Mouse (Mus musculus) spleen, postnatal 10 days (tissue): Measurements from ENCODE around the gene Dap.
A peak's percentile ranks its signal among the peaks of the same experiment; 100 is the strongest.

Experiments
- DNase-seq, 2 experiments: peaks; one replicate each; pipeline ENCODE4 v3.0.0; 2021 to 2022; ENCODE audit warnings: low spot score in 2 of 2

The Dap gene

GRCm38 (mm10) chr15:31302293-31302990 is 78.3 kb downstream of the Dap start:
- DNase-seq, result no peak

GRCm38 (mm10) chr15:31304302-31304701 is 80.2 kb downstream of the Dap start:
- DNase-seq, result no peak

GRCm38 (mm10) chr15:31305181-31305580 is 81.1 kb downstream of the Dap start:
- DNase-seq, result no peak

- no peak for DNase-seq
These were observed 82.6 kb downstream of the Dap start for GRCm38 (mm10) chr15:31306726-31307125.

GRCm38 (mm10) chr15:31309526-31309925 is 85.4 kb downstream of the Dap start:
- DNase-seq, result peak in 1 of 2 experiments; percentile 55

GRCm38 (mm10) chr15:31312001-31312400 is 87.9 kb downstream of the Dap start:
- no peak for DNase-seq

GRCm38 (mm10) chr15:31315630-31316231 is 91.6 kb downstream of the Dap start:
- peak; percentile 36 to 72 for DNase-seq

GRCm38 (mm10) chr15:31317056-31317805 is 93.1 kb downstream of the Dap start:
- no peak for DNase-seq

GRCm38 (mm10) chr15:31318158-31318955 is 94.2 kb downstream of the Dap start:
- DNase-seq, result no peak

GRCm38 (mm10) chr15:31319046-31319445 is 94.9 kb downstream of the Dap start:
- no peak for DNase-seq

- DNase-seq, result peak in 1 of 2 experiments; percentile 36
These were observed 96.7 kb downstream of the Dap start for GRCm38 (mm10) chr15:31320598-31321377.

GRCm38 (mm10) chr15:31323684-31324083 is 99.6 kb downstream of the Dap start:
- DNase-seq, result peak in 1 of 2 experiments; percentile 55
